ENCODE assay signal across 8 mouse cellular contexts in the genomic region with DNA sequence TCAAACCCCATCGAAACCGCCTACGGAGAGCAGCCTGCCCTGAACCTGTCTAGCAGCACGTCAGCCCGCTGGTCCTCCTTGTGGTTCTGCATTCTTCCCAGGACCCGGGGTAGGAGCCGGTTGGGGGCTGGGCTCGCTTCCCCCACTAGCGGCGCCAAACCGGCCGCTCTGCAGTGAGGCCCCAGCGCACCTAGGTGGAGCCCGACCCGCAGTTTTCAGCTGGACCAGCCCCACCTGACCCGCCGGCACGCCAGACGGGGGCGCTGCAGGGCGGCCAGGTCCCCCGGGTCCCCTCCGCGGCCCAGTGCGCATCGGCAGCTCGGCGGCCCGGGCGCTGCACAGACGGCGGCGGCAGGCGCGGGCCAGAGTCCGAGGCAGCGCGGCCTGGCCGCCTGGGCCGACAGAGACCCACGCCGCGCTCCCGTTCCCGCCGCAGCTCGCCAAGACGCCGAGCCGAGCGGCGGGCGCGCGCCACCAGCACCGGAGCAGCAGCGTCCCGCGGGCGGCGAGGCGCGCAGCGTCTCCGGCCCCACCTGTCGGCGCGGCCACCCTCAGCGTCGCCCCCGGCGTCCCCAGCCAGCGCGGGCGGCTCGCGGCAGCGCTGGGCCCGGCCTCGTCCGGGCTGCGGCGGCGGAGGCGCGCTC.
DNase-seq lines count a peak whose midpoint lies in the region.

No protein-coding gene starts in this region.

- no peaks in the 10 kb centered on the region for H3K9me3 ChIP-seq in hindbrain, embryonic 10.5 days

- WGBS in hindbrain, embryonic 10.5 days: 1% methylated on average over 86 of the region's 86 CpGs

- H3K4me1 ChIP-seq in hindbrain, embryonic 10.5 days (replicated peaks): peaks cover 50% of the 10 kb centered on the region

- no peaks in the 10 kb centered on the region for H3K36me3 ChIP-seq in hindbrain, embryonic 10.5 days

- H3K27ac ChIP-seq in hindbrain, embryonic 10.5 days: peak overlapping the region; percentile 93

- H3K4me3 ChIP-seq in hindbrain, embryonic 10.5 days: peak overlapping the region; percentile 78

- no peaks in the 10 kb centered on the region for H3K27me3 ChIP-seq in hindbrain, embryonic 10.5 days (ENCODE audit: insufficient read depth, poor library complexity, severe bottlenecking)

- DNase-seq in ES-CJ7 (ENCODE audit: low read depth, low spot score): peak; percentile 83
- peak; percentile 92 to 93 for DNase-seq in cerebellum, postnatal 14 days
- peak; percentile 79 to 87 for DNase-seq in frontal cortex, postnatal 14 days (ENCODE audit: low spot score in 2 of 2)
- peak; percentile 91 for DNase-seq in hindbrain, embryonic 10.5 days (ENCODE audit: low spot score)
- DNase-seq in layer of hippocampus, adult 9-10 months (ENCODE audit: low spot score): peak; percentile 39
- peak; percentile 71 to 72 for DNase-seq in lung, adult 18-20 months
- DNase-seq in ovary, postnatal 14 days (ENCODE audit: low spot score): peak; percentile 88
- peak; percentile 51 for DNase-seq in urinary bladder, postnatal 10 days (ENCODE audit: low spot score)

Comparison
In these comparisons a context has a peak if more than half of its experiments do, and no peak if none do; other contexts are left out.
1. Peak in every context shown above with its lines: DNase-seq, H3K4me3 ChIP-seq and H3K27ac ChIP-seq.
2. DNase-seq: peak in every context shown above with its lines; median percentile 92 in cerebellum, postnatal 14 days; 91 in hindbrain, embryonic 10.5 days; 88 in ovary, postnatal 14 days; 83 in ES-CJ7; 83 in frontal cortex, postnatal 14 days; 72 in lung, adult 18-20 months; 51 in urinary bladder, postnatal 10 days; 39 in layer of hippocampus, adult 9-10 months.